19 mouse cellular contexts compared by ENCODE assay signal in genomic region chr4:43582241-43582640, GRCm38 (mm10). TPM values are rescaled to one million over a fixed set of nuclear protein-coding genes. Genes with fewer than 3 reads are reported as not detected.
"Had no signal": no experiment of that assay in that cellular context is flagged by ENCODE, and none has a peak within 500 bp of the region (broad histone marks: within the 10 kb centered on the region; RNA-seq: fewer than 3 reads in every experiment).

No protein-coding gene starts in this region.

- DNase-seq: kidney, adult 2 months; kidney, postnatal 14 days; kidney, postnatal 4 days; lung, adult 18-20 months; lung, postnatal 10 days; lung, postnatal 4 days; midbrain, embryonic 14.5 days; thymus, adult 18-20 months; thymus, postnatal 36 days had no signal

- H3K27me3 ChIP-seq: kidney, embryonic 15.5 days; limb, embryonic 13.5 days; lung, embryonic 15.5 days had no signal

- H3K9ac ChIP-seq: kidney, embryonic 15.5 days; limb, embryonic 13.5 days; lung, embryonic 15.5 days had no signal

- H3K9me3 ChIP-seq: kidney, embryonic 15.5 days; limb, embryonic 10.5 days; limb, embryonic 13.5 days; lung, embryonic 15.5 days had no signal

- H3K27ac ChIP-seq: kidney, embryonic 15.5 days; limb, embryonic 10.5 days; limb, embryonic 13.5 days; lung, embryonic 15.5 days had no signal

- H3K4me2 ChIP-seq: kidney, embryonic 15.5 days; limb, embryonic 13.5 days; lung, embryonic 15.5 days; midbrain, embryonic 11.5 days had no signal

- H3K4me3 ChIP-seq: kidney, embryonic 15.5 days; limb, embryonic 10.5 days; limb, embryonic 13.5 days; lung, embryonic 15.5 days had no signal

- ATAC-seq: intestine, postnatal 0 days had no signal

RNA-seq across cellular contexts. Expression of gene Msmp, which starts 2.1 kb away (rescaled TPM):
- polyA plus RNA-seq: intestine, postnatal 0 days; liver, adult 2 months; neural tube, embryonic 14.5 days; small intestine, adult 2 months; urinary bladder, adult 2 months had no signal
